Mouse (Mus musculus): ENCODE results near the gene Nfatc3. TPM values are rescaled to one million over a fixed set of nuclear protein-coding genes. Genes with fewer than 3 reads are reported as not detected.

Nfatc3 gene
- polyA plus RNA-seq, 1 experiment: 78.6 TPM

DNA sequence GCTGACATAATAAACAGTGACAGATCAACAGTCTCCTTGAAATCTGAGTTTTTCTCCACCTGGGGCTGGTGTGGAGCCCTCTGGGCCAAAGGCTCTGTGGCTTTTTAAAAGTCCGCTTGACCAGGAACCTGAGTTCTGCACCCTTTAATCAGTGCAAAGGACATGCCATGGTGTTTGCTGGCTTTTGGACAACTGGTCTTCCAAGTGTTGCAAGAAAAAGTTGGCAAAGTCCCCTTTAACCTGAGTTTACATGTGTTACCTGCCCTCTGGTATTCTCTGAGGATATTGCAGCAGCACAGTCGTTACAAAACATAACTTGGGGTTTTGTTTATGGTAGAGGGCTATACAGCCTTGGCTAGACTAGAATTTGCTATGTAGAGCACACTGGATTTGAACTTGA lies 71.9 kb downstream of the Nfatc3 start:
- Histone ChIP-seq H3K27ac (ENCODE audit: insufficient read depth, low read length) (no peak overlapping the region), H3K4me1 (ENCODE audit: control insufficient read depth, insufficient read depth, low read length) (no peaks in the 10 kb centered on the region), H3K4me3 (ENCODE audit: insufficient read depth, low read length) (no peak overlapping the region)
- TF ChIP-seq POLR2A (IDR thresholded peaks at IDR 0.05; ENCODE audit: low read depth, low read length): no peak
- TF ChIP-seq CTCF (IDR thresholded peaks at IDR 0.05; ENCODE audit: borderline replicate concordance, insufficient read depth, low read length): no peak

DNA sequence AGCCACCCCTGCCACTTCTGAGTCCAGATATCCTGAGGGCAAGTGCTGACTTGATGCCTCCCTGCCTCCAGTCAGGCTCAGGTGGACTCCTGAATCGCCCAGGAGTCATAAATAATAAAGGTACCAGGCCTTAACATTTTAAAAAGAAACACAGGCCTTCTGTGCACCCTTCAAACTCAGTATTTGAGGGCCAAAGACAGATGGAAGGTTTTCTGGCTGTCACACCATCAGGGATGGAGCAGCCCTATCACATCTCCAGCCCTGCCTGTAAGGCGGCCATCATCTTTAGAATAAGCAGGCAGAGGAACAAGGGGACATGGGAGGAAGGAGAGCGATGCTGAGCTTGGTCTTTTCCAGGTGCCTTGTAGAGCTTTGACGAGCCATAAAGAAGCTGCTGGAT lies 72.4 kb downstream of the Nfatc3 start:
- Histone ChIP-seq H3K4me3 (ENCODE audit: insufficient read depth, low read length) (no peak overlapping the region), H3K27ac (ENCODE audit: insufficient read depth, low read length) (no peak overlapping the region), H3K4me1 (ENCODE audit: control insufficient read depth, insufficient read depth, low read length) (no peaks in the 10 kb centered on the region)
- TF ChIP-seq CTCF (IDR thresholded peaks at IDR 0.05; ENCODE audit: borderline replicate concordance, insufficient read depth, low read length): no peak
- TF ChIP-seq POLR2A (IDR thresholded peaks at IDR 0.05; ENCODE audit: low read depth, low read length): no peak

DNA sequence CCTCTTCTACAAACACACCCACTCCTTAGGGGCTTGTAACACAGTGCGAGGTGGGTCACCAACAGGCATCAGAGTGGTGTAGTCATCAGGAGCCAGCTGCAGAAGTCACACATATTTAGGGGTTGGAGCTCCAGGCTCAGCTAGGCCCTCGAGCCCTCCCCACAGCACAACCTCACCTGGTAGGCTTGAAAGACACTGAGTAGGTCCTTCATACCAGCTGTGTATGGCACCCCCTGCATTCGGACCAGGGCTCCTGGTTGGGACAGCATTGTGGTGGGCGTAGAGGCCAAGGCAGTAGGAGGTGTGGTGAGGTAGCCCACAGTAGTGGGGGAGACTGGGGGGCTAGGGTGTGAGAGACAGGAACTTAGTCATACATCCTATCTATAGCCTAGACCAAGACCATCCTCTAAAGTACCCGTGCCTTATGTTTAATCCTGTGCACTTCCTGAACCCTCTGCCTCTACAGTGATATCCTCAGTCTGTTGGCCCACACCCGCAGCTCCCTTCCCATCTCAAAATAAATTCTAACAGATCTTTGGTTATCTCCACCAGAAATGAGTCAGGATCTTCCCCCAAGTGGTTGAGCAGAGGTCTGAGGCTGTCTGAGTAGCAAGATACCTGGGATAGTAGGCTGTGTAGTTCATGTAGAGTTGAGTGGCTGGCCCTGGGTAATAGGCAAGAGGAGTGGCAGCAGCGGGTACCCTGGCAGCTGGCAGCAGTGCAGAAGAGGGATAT lies 73.0 kb downstream of the Nfatc3 start:
- TF ChIP-seq POLR2A (IDR thresholded peaks at IDR 0.05; ENCODE audit: low read depth, low read length) (no peak), CTCF (IDR thresholded peaks at IDR 0.05; ENCODE audit: borderline replicate concordance, insufficient read depth, low read length) (no peak)
- Histone ChIP-seq H3K27ac (ENCODE audit: insufficient read depth, low read length) (no peak overlapping the region), H3K4me1 (ENCODE audit: control insufficient read depth, insufficient read depth, low read length) (no peaks in the 10 kb centered on the region), H3K4me3 (ENCODE audit: insufficient read depth, low read length) (no peak overlapping the region)

DNA sequence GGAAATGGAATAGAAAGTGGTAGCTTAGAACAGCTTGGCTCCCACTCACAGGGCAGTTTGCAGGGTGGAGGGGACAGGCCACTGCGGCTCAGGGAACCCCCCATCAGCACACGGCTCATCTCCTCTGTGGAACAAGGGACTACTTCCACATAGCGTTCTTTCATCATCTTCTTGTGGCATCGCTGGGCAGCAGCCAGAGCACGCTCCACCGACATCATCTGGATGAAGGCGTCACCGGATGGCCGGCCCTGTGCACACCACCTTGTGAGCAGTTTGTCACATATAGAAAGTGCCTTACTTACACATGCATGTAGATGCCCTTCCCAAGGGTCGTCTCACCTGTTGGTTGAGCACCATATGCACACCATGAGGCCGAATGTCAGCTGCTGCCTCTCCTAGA lies 73.7 kb downstream of the Nfatc3 start:
- TF ChIP-seq POLR2A (IDR thresholded peaks at IDR 0.05; ENCODE audit: low read depth, low read length) (no peak), CTCF (IDR thresholded peaks at IDR 0.05; ENCODE audit: borderline replicate concordance, insufficient read depth, low read length) (no peak)
- Histone ChIP-seq H3K4me1 (ENCODE audit: control insufficient read depth, insufficient read depth, low read length) (no peaks in the 10 kb centered on the region), H3K27ac (ENCODE audit: insufficient read depth, low read length) (no peak overlapping the region), H3K4me3 (ENCODE audit: insufficient read depth, low read length) (no peak overlapping the region)

DNA sequence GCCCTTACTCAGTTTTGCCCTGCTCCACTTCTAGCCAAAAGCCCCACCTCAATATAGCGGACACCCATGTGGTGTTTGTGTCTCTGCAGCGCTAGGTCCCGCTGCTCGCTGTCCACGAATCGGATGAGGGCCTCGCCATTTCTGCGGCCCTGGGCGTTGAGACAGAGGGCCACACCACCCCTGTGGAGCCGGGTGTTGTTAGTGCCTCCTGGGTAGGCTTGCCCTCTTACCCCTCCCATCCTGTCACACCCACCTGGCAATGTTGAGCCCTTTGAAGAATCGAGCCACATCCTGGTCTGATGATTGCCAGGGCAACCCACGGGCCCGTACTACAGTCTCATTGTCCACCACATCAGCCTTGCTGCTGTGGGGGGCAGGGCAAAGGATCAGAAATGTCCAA lies 74.9 kb downstream of the Nfatc3 start:
- TF ChIP-seq POLR2A (IDR thresholded peaks at IDR 0.05; ENCODE audit: low read depth, low read length) (no peak), CTCF (IDR thresholded peaks at IDR 0.05; ENCODE audit: borderline replicate concordance, insufficient read depth, low read length) (no peak)
- no peak overlapping the region for H3K4me3 ChIP-seq (ENCODE audit: insufficient read depth, low read length)
- H3K4me1 ChIP-seq (ENCODE audit: control insufficient read depth, insufficient read depth, low read length): no peaks in the 10 kb centered on the region
- H3K27ac ChIP-seq (ENCODE audit: insufficient read depth, low read length): no peak overlapping the region

DNA sequence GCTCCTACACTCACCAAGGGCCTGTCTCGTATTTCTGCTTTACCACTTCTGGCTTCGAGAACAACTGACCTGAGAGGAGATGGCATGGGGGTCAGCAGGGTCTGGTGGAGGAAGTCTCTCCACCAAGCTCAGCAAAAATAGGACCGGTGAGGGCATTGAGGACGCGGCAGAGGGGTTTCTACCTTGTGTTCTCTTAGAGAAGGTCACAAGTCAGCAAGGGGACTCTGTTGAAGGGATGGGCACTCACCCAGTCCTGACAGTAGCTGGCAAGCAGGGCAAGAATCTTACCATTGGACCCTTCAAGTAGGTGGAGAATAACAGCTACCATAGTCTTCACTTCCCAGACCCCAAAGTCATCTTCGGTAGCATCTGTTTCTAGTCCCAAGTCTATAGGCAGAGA lies 75.3 kb downstream of the Nfatc3 start:
- Histone ChIP-seq H3K4me3 (ENCODE audit: insufficient read depth, low read length) (no peak overlapping the region), H3K4me1 (ENCODE audit: control insufficient read depth, insufficient read depth, low read length) (no peaks in the 10 kb centered on the region), H3K27ac (ENCODE audit: insufficient read depth, low read length) (no peak overlapping the region)
- TF ChIP-seq POLR2A (IDR thresholded peaks at IDR 0.05; ENCODE audit: low read depth, low read length) (no peak), CTCF (IDR thresholded peaks at IDR 0.05; ENCODE audit: borderline replicate concordance, insufficient read depth, low read length) (no peak)

DNA sequence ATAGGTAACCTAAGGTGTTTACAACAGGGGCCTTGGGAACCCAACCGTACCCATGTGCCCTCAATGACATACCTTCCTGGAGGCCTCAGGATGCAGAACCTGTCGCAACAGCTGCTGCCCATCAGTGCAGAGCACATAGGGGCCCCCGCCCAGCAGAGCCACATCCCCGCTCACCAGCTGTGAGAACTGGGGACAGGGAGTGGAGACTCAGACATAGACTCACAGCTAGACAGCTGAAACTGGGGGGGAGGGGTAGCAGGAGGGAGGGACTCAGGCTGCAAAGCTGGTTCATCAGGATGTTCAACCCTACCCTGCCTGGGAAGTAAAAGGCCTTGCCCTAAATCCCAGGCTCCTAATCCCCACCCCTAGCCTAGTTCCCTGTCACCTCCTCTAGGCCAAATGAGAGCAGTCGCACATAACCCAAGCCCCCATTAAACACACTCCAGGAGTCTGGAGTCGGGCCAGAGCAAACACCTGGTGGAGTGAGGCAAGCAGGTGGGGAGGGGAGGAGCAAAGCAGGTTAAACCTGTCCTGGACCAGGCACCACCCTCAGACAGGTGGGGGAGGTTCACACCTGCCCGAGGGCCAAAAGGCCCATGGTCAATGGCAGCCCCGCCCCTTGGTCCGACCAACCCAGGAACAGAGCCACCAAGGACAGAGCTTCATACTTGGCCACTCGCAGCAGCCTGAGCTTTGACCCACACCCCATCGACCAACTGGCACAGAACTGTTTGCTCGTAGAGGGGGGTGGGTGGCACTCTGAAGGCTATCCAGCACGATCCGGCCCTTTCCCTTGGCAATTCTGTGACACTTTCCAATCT lies 76.3 kb downstream of the Nfatc3 start:
- Histone ChIP-seq H3K4me1 (ENCODE audit: control insufficient read depth, insufficient read depth, low read length) (no peaks in the 10 kb centered on the region), H3K4me3 (ENCODE audit: insufficient read depth, low read length) (no peak overlapping the region), H3K27ac (ENCODE audit: insufficient read depth, low read length) (no peak overlapping the region)
- no peak for TF ChIP-seq POLR2A (IDR thresholded peaks at IDR 0.05; ENCODE audit: low read depth, low read length)

DNA sequence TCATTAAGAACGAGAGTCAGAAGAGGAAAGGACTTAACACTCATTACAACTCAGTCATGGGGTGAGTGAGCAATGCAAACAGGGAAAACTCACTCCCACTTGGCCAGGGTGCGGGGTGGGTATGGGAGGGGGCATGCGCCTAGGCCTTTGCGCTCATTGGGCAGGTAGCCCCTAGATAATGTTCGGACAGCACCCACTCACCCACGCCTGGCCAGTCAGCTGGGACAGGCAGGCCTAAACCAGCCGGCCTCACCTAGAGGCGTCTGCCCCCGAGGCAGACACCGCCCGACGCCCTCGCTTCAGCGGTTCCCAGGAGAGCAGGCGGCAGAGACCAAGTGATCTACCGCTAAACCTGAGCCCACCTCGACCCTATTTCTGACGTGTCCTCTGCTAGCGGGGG lies 77.0 kb downstream of the Nfatc3 start:
- Histone ChIP-seq H3K4me3 (ENCODE audit: insufficient read depth, low read length) (peak overlapping the region; percentile 30; the same call in 1 of the 2 replicates), H3K27ac (ENCODE audit: insufficient read depth, low read length) (no peak overlapping the region), H3K4me1 (ENCODE audit: control insufficient read depth, insufficient read depth, low read length) (no peaks in the 10 kb centered on the region)
- TF ChIP-seq POLR2A (IDR thresholded peaks at IDR 0.05; ENCODE audit: low read depth, low read length) (no peak), CTCF (IDR thresholded peaks at IDR 0.05; ENCODE audit: borderline replicate concordance, insufficient read depth, low read length) (no peak)

DNA sequence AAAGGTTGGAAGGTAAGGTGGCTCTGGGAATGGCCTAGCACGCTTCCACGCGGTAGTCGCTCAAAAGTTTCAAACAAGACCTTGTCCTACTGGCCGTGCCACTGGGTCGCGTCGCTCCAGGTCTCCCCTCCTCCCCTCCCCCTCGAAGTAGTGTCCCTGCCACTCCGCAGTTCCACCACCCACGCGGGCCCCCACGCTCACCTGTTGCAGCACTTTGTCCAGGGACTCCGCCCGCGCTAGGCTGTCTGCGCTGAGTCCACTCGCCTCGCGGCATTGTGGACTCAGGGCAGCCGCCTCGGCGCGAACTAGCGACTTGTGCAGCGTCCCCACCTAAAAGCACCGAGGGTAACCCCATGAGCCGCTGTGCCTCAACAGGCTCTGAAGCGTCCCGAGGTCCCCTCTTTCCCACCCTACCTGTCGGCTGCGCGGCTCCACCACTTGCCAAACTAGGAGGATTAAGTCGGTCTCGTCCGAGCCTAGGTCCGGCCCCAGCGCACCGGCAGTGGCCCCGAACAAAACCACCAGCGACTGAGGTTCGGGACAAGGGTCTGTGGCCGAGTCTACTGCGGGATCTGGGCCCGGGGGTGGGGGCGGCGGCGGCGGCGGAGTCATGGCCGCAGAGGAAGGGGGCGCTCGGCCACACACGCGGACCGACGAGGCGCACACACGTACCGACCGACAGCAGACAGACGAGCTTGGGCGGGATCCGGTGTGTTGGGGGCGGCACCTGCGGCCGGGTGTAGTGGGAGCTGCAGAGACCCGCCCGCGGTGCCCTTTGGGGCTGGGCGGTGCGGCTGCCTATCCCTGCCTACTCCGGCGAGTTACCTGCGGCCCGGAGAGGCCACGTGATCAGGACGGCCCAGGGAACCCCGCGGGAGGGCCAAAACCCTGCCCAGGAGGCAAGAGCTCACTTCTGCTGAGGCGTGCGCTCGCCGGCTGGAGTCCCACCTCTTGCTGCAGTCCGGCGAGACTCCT lies 77.8 kb downstream of the Nfatc3 start, which contains the start of gene Esrp2:
TSS of gene Esrp2 (minus strand) at position 819 of the 975 bp plus-strand sequence.
- Histone ChIP-seq H3K4me1 (ENCODE audit: control insufficient read depth, insufficient read depth, low read length) (no peaks in the 10 kb centered on the region), H3K4me3 (ENCODE audit: insufficient read depth, low read length) (peak within 1 kb of the TSS; percentile 71), H3K27ac (ENCODE audit: insufficient read depth, low read length) (peak within 1 kb of the TSS; percentile 51)
- no peak; the same call in none of the 2 replicates for TF ChIP-seq POLR2A (IDR thresholded peaks at IDR 0.05; ENCODE audit: low read depth, low read length)
- no peak for TF ChIP-seq CTCF (IDR thresholded peaks at IDR 0.05; ENCODE audit: borderline replicate concordance, insufficient read depth, low read length)

Data from embryonic fibroblast, embryonic 13.5 days (primary cell).